In the genomic region with DNA sequence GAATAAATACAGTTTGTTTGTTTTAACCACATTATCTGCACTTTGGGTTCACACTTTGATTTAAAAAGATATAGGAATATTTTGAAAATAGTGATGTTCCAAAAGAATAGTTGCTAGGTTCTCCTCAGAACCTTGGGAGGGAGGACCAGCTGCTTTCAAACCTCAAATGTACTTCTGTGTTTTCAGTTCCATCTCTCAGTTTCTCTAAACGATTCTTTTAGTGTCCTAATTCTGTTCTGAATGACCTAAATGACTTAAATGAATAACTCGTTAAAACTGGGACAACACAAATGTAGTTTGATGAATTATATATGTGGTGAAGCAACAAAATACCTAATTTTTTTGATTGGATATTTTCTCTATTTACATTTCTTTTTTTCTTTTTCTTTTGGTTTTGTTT, we compare ENCODE assay signal across 18 mouse cellular contexts. TPM values are rescaled to one million over a fixed set of nuclear protein-coding genes. Genes with fewer than 3 reads are reported as not detected.
DNase-seq lines count a peak whose midpoint lies in the region; ATAC-seq and TF ChIP-seq lines count a peak whose summit lies in the region.
"Had no signal": no experiment of that assay in that cellular context is flagged by ENCODE, and none has a peak within 500 bp of the region (broad histone marks: within the 10 kb centered on the region; RNA-seq: fewer than 3 reads in every experiment).

No protein-coding gene starts in this region.

- H3K27ac ChIP-seq in midbrain, embryonic 12.5 days (replicated peaks): no peak overlapping the region
- no peak overlapping the region for H3K27ac ChIP-seq in midbrain, embryonic 11.5 days (ENCODE audit: low read depth, low read length)
- no peak overlapping the region for H3K27ac ChIP-seq in forebrain, postnatal 0 days (ENCODE audit: low read depth, low read length)
- H3K27ac ChIP-seq in midbrain, embryonic 14.5 days (replicated peaks; ENCODE audit: low read depth, low read length): no peak overlapping the region
- H3K27ac ChIP-seq: embryonic facial prominence, embryonic 15.5 days; gastrocnemius, adult 2 months; heart, embryonic 13.5 days; limb, embryonic 12.5 days; liver, embryonic 13.5 days had no signal

- H3K4me1 ChIP-seq in midbrain, embryonic 12.5 days: peaks cover 11% of the 10 kb centered on the region
- H3K4me1 ChIP-seq in midbrain, embryonic 11.5 days (ENCODE audit: control insufficient read depth, insufficient read depth, low read length): peaks cover 6% of the 10 kb centered on the region
- H3K4me1 ChIP-seq in forebrain, postnatal 0 days (ENCODE audit: insufficient read depth): peaks cover 8% of the 10 kb centered on the region; the same call in 1 of the 2 replicates
- peaks cover 17% of the 10 kb centered on the region for H3K4me1 ChIP-seq in midbrain, embryonic 14.5 days (ENCODE audit: control insufficient read depth, insufficient read depth, low read length)

- H3K9ac ChIP-seq in midbrain, embryonic 12.5 days (replicated peaks): no peak overlapping the region
- H3K9ac ChIP-seq in midbrain, embryonic 11.5 days (ENCODE audit: low read length): no peak overlapping the region
- H3K9ac ChIP-seq in forebrain, postnatal 0 days: no peak overlapping the region
- no peak overlapping the region for H3K9ac ChIP-seq in midbrain, embryonic 14.5 days (replicated peaks; ENCODE audit: low read length)
- H3K9ac ChIP-seq: embryonic facial prominence, embryonic 15.5 days; limb, embryonic 12.5 days; liver, embryonic 13.5 days had no signal

- peak overlapping the region; percentile 38 for H3K4me2 ChIP-seq in midbrain, embryonic 12.5 days (replicated peaks)
- H3K4me2 ChIP-seq in midbrain, embryonic 11.5 days: no peak overlapping the region
- peak overlapping the region; percentile 44; the same call in 1 of the 2 replicates for H3K4me2 ChIP-seq in forebrain, postnatal 0 days (ENCODE audit: low read depth)
- H3K4me2 ChIP-seq in midbrain, embryonic 14.5 days (ENCODE audit: low read length): peak overlapping the region; percentile 87

- H3K9me3 ChIP-seq in midbrain, embryonic 12.5 days: no peaks in the 10 kb centered on the region
- H3K9me3 ChIP-seq in midbrain, embryonic 11.5 days (ENCODE audit: control insufficient read depth, low read length): no peaks in the 10 kb centered on the region
- no peaks in the 10 kb centered on the region for H3K9me3 ChIP-seq in forebrain, postnatal 0 days (ENCODE audit: low read length)
- H3K9me3 ChIP-seq in midbrain, embryonic 14.5 days (ENCODE audit: control insufficient read depth, low read length): no peaks in the 10 kb centered on the region
- H3K9me3 ChIP-seq: embryonic facial prominence, embryonic 15.5 days; G1E; heart, embryonic 13.5 days; limb, embryonic 12.5 days; liver, embryonic 13.5 days had no signal

- no peaks in the 10 kb centered on the region for H3K36me3 ChIP-seq in midbrain, embryonic 12.5 days
- H3K36me3 ChIP-seq in midbrain, embryonic 11.5 days (ENCODE audit: control insufficient read depth, insufficient read depth, low read length): no peaks in the 10 kb centered on the region
- H3K36me3 ChIP-seq in forebrain, postnatal 0 days (ENCODE audit: insufficient read depth): no peaks in the 10 kb centered on the region
- no peaks in the 10 kb centered on the region for H3K36me3 ChIP-seq in midbrain, embryonic 14.5 days (ENCODE audit: control insufficient read depth, insufficient read depth, low read length)
- H3K36me3 ChIP-seq: embryonic facial prominence, embryonic 15.5 days; liver, embryonic 13.5 days had no signal

- ATAC-seq in midbrain, embryonic 12.5 days (ENCODE audit: low FRiP score, low read depth): no peak
- no peak for ATAC-seq in midbrain, embryonic 11.5 days (ENCODE audit: low FRiP score)
- no peak for ATAC-seq in forebrain, postnatal 0 days
- ATAC-seq in midbrain, embryonic 14.5 days (ENCODE audit: low FRiP score, low TSS enrichment): no peak
- ATAC-seq: intestine, postnatal 0 days had no signal

- H3K4me3 ChIP-seq in midbrain, embryonic 12.5 days: no peak overlapping the region
- no peak overlapping the region for H3K4me3 ChIP-seq in midbrain, embryonic 11.5 days (ENCODE audit: low read depth, low read length)
- peak overlapping the region; percentile 27 for H3K4me3 ChIP-seq in forebrain, postnatal 0 days (ENCODE audit: low read depth, low read length)
- peak overlapping the region; percentile 22; the same call in 1 of the 2 replicates for H3K4me3 ChIP-seq in midbrain, embryonic 14.5 days (replicated peaks; ENCODE audit: low read depth, low read length)
- H3K4me3 ChIP-seq: gastrocnemius, adult 2 months; liver, embryonic 13.5 days had no signal

- no peak for DNase-seq in midbrain, embryonic 11.5 days (ENCODE audit: low spot score, missing footprints)
- DNase-seq in forebrain, postnatal 0 days: no peak
- no peak for DNase-seq in midbrain, embryonic 14.5 days
- DNase-seq in thymus, postnatal 25 days: no peak
- no peak for DNase-seq in thymus, postnatal 36 days
- no peak for DNase-seq in adrenal gland, adult 8-10 months
- DNase-seq: cerebellum, postnatal 10 days; embryo, embryonic 11 days; gastrocnemius, adult 2 months; heart, postnatal 4 days; kidney, postnatal 10 days; liver, embryonic 13.5 days had no signal

- TF ChIP-seq CTCF in forebrain, postnatal 0 days (IDR thresholded peaks at IDR 0.05; ENCODE audit: low read depth): no peak

- H3K27me3 ChIP-seq in midbrain, embryonic 12.5 days: no peaks in the 10 kb centered on the region; the same call in 1 of the 2 replicates
- no peaks in the 10 kb centered on the region for H3K27me3 ChIP-seq in midbrain, embryonic 11.5 days (ENCODE audit: control insufficient read depth, insufficient read depth, low read length)
- no peaks in the 10 kb centered on the region for H3K27me3 ChIP-seq in forebrain, postnatal 0 days (ENCODE audit: insufficient read depth, low read length)
- H3K27me3 ChIP-seq in midbrain, embryonic 14.5 days (ENCODE audit: control insufficient read depth, insufficient read depth, low read length): no peaks in the 10 kb centered on the region
- H3K27me3 ChIP-seq: embryonic facial prominence, embryonic 15.5 days; heart, embryonic 13.5 days; limb, embryonic 12.5 days; liver, embryonic 13.5 days had no signal

- 89% methylated on average over 2 of the region's 2 CpGs for WGBS in midbrain, embryonic 12.5 days
- WGBS in midbrain, embryonic 11.5 days: 94% methylated on average over 2 of the region's 2 CpGs
- 54% methylated on average over 2 of the region's 2 CpGs for WGBS in forebrain, postnatal 0 days
- WGBS in midbrain, embryonic 14.5 days: 94% methylated on average over 2 of the region's 2 CpGs

RNA-seq across cellular contexts. Expression of gene Ccdc88a, which starts 3.2 kb away (rescaled TPM):
- polyA plus RNA-seq in midbrain, embryonic 12.5 days (2016; fragmentation: Nextera tagmentation; extraction: Ambion mirVana): 76.4 and 89.5 TPM in 2 replicates
- 52.8 and 52.9 TPM in 2 replicates for polyA plus RNA-seq in midbrain, embryonic 11.5 days (2014; fragmentation: Nextera tagmentation; extraction: Ambion mirVana)
- 105 and 135 TPM in 2 replicates for total RNA-seq in forebrain, postnatal 0 days (2014; rRNA removed)
- 53.4 and 81.6 TPM in 2 replicates for polyA plus RNA-seq in forebrain, postnatal 0 days (2015; fragmentation: Nextera tagmentation; extraction: Ambion mirVana)
- 72.2 and 73.3 TPM in 2 replicates for polyA plus RNA-seq in midbrain, embryonic 14.5 days (2014; fragmentation: Nextera tagmentation; extraction: Ambion mirVana)
- 10 to 100 TPM; 10.8 to 17.4 (median 13.8) TPM for total RNA-seq in adrenal gland, adult 8-10 months (2022)

Comparison
In these comparisons a context has a peak if more than half of its experiments do, and no peak if none do; other contexts are left out.
1. H3K4me3 ChIP-seq: peak in forebrain, postnatal 0 days (single experiment) and midbrain, embryonic 14.5 days (single experiment); none in midbrain, embryonic 12.5 days (single experiment) and midbrain, embryonic 11.5 days (single experiment).